Mouse (Mus musculus) adrenal gland, postnatal 36 days (tissue): Measurements from ENCODE around the gene Lipo4. TPM values are rescaled to one million over a fixed set of nuclear protein-coding genes. Genes with fewer than 3 reads are reported as not detected.
"Not testable (repeated sequence)": the region's sequence is repeated elsewhere in the genome, so short reads cannot be mapped to it uniquely, and the experiment has no call there.

ENCODE experiments used
- DNase-seq, 2 experiments: peaks; one replicate each; pipeline ENCODE4 v3.0.0; 2021; ENCODE audit warnings: mixed read lengths in 1 of 2
- long read RNA-seq, 2 experiments: library from polyadenylated mRNA; stranded (forward); transcript quantifications; one replicate each; pipeline ENCODE4 v2.0.0; 2021; ENCODE audit warnings: borderline sequencing depth in 2 of 2
- total RNA-seq, 2 experiments: library from RNA; stranded (reverse); gene quantifications; 2 replicates each; pipeline ENCODE4 v1.2.3; 2021

Lipo4 gene
- total RNA-seq = under 1 TPM; 0.13 to 0.33 TPM
- long read RNA-seq, experiment 1 = 0 reads
- long read RNA-seq, experiment 2 = 0 reads

DNA sequence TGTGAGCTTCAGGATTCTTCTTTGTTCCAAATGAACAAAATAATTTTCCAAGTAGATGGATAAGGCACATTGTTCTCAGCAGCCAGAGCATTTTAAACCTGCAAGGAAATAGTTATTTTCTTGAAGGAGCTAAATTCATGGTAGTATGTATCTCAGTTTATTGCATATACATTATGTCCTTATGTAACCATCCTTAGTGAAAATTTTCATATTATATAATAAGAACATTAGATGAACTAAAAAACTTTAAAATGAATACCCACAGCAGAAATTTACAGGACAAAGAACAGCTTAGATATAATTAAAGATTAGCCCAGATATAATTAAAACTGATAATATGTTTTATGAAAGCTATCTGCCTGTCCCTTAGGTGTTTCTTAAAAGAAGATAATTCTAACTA, at the start of gene Lipo4:
Gene Lipo4, minus strand, starts transcription at position 101 of the 400 bp plus-strand sequence.
- no peak for DNase-seq

DNA sequence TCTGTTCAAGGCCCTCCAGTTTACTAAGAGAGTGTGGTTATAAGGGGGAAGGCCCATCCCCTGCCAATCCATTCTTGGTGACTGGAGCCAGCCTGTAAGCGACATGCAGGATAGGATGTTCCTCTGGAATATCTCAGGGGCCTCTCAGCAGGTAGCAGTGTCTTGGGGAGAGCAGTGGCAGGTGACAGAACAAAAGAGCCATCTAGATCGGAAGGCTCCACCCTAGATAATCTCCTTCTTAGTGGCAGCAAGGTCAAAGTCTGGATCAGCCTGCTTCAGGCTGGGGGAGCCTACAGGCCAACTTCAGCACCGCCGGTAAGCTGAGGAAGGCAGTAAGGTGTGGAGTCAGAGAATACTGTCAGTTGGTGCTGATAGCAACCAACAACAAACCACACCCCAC, 61.2 kb downstream of the Lipo4 start:
- DNase-seq = not testable (repeated sequence)

DNA sequence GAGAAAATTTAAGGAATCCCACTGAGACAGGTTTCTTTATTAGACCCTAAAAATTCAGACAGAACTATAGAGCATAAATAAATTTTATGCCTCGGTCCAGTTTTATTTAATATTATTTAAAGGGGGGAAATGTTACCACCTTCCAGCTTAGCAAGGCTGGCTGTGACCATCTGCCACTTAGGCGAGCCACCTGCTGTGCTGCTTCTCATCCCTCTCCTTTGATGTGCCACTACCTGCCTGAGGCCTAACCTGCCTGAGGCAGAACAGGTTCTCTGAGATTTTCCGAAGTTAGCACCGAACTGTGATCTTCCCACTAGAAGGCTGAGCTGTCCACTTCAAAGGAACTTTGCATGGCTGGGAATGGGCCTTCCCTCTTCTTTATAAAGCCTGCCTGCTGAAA, 63.9 kb downstream of the Lipo4 start:
- DNase-seq = no peak

Other genes with a start within 250 kb of the Lipo4 start
- gene Rnls, start 125.5 kb downstream of the Lipo4 start, total RNA-seq = 1 to 10 TPM; 3.8 to 4.3 TPM
- gene Gm8978, start 107.5 kb upstream of the Lipo4 start, total RNA-seq = not detected
- gene Lipo2, start 233.6 kb upstream of the Lipo4 start, total RNA-seq = under 1 TPM; 0.33 to 0.46 TPM
- gene Lipo3, start 244.2 kb upstream of the Lipo4 start, total RNA-seq = 10 to 100 TPM; 12.1 to 13.3 TPM